Mouse (Mus musculus) layer of hippocampus, adult 8-10 months (tissue): ENCODE results near the gene Unc79. TPM values are rescaled to one million over a fixed set of nuclear protein-coding genes. Genes with fewer than 3 reads are reported as not detected.

Source experiments
- DNase-seq, 2 experiments: peaks; one replicate each; pipeline ENCODE4 v3.0.0; 2022; ENCODE audit warnings: low spot score in 2 of 2
- microRNA-seq, 2 experiments: library from miRNA; unstranded; fragments of <30 nt; microRNA quantifications; one replicate each; pipeline ENCODE4 v1.2.0; 2022
- total RNA-seq, 4 experiments: library from RNA; stranded (reverse); gene quantifications; 2 replicates each; pipeline ENCODE4 v1.2.4; 2022

The Unc79 gene
- total RNA-seq, 4 experiments from 2014 or later = 43.4 to 60.3 (median 54.2) TPM

- DNase-seq = peak; percentile 22 to 24
Observed at GRCm38 (mm10) chr12:103202592-103203544, 254.2 kb downstream of the Unc79 start.

DNA sequence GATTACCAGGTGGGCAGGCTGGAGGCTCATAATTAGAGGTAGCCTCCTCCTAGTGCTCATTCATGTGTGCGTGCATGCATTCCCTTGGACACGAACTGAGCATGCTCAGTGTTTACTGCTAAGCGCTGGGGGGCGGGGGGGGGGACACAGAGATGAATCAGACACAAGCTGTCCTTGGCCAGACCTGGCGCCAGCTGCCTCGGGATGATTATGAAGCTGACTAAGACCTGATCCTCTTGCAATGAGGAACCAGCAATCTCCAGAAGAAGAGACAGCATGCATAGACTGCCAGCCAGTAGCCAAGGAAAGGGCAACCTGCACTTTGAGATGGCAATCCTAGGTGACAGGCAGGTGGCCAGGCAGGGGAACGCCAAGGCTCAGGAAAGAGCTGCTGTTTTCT is 256.9 kb downstream of the Unc79 start:
- DNase-seq = peak; percentile 44 to 48

- no peak for DNase-seq
Observed at GRCm38 (mm10) chr12:103209581-103209980, 260.9 kb downstream of the Unc79 start.

DNA sequence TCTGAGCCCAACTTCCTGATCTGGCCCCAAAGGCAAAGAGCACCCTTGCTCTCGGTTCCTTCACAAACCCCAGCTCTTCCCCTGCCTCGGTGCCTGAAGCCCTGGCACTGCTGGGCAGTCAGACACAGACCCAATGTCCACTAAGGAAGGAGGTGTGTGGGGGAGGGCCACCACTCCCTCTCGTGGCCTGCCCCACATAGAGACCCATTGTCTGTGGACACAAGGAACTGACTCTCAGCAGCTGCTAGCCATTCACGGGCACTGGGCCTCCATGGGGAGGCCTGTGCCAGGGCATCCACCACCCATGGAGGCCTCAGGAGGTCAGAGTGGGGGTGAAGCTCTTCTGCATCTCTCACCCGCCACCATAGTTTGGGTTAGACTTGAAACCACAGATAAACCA is 262.4 kb downstream of the Unc79 start:
- DNase-seq = peak; percentile 47 to 57

DNA sequence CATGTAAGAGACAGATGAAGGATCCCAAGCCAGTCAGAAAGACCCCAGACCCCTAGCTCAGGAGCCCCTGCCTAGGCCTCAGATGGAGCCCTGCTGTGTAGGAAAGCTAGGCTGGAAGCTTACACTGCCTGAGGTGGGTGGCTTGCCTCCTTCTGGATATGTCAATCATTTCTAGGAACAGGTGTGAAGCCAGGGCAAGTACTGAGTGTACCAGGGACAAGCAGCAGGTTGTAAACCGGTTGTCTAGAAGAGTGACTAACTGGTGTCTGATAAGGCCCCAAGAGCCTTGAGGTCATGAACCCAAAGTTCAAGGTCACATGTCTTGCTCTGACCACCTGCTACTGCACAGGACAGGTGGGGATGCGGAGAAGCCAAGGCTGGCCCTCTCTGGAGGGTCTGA is 264.9 kb downstream of the Unc79 start:
- DNase-seq = no peak

GRCm38 (mm10) chr12:103214270-103214669 is 265.6 kb downstream of the Unc79 start:
- DNase-seq = no peak

DNA sequence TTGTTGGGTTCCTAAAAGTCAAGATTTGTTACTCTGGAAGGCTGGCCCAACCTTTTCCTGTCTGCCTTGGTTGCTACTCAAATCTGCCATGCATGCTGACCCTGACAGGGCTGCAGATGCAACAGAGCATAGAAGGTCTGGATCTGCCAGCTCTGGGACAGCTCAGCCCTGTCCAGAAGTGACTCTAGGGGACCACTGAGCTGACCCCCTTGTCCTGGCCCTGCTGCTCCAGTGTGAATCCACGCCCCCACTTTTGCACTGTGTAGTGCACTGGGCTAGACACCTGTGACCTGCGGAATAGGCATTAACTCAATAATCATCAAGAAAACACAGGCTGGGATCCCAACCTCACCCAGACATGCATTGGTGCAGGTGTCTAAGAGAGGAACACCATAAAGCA is 266.1 kb downstream of the Unc79 start:
- DNase-seq = no peak

- no peak for DNase-seq
Observed at GRCm38 (mm10) chr12:103215877-103216610, 267.4 kb downstream of the Unc79 start.

GRCm38 (mm10) chr12:103223671-103224070 is 275.0 kb downstream of the Unc79 start:
- DNase-seq = no peak

- DNase-seq = no peak
Observed at GRCm38 (mm10) chr12:103226121-103226520, 277.5 kb downstream of the Unc79 start.

DNA sequence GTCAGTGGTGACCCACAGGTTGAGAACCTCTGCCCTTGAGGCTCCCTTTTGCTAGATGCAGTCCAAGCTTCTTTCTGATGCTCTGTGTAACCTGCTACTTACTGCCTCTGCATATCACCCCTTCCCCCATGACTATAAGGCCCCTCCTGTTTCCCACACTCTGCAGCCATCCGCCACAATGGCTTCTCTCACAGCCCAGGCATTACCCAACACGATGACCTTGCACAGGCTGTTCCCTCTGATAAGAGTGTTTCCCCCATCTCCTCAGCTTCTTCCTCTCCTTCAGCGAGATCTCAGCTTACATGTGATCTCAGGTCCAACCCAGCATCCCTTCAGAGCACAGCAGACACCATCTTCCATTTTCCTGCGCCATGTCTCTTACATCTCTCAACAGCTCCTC is 280.4 kb downstream of the Unc79 start:
- no peak for DNase-seq

Small RNA genes within 50 kb of the gene (microRNA-seq; reads per million reads assigned to microRNA genes)
- 0 reads per million in 2 experiments for gene Gm44324

Other genes starting within 250 kb of the Unc79 start
- gene Itpk1, start 243.9 kb upstream of the Unc79 start, total RNA-seq = 10 to 100 TPM; 57.5 to 71.0 (median 61.8) TPM
- gene Moap1, start 205.2 kb upstream of the Unc79 start, total RNA-seq = 10 to 100 TPM; 25.7 to 29.4 (median 26.8) TPM
- 1 to 10 TPM; 4.9 to 6.4 (median 5.6) TPM for gene Tmem251, start 205.1 kb upstream of the Unc79 start, total RNA-seq
- gene Gm28051, start 191.1 kb upstream of the Unc79 start, total RNA-seq = not detected
- 10 to 100 TPM; 10.9 to 13.3 (median 12.1) TPM for gene Gon7, start 191.1 kb upstream of the Unc79 start, total RNA-seq
- 10 to 100 TPM; 28.8 to 33.1 (median 31.7) TPM for gene Ubr7, start 190.9 kb upstream of the Unc79 start, total RNA-seq
- gene Gm20604, start 190.2 kb upstream of the Unc79 start, total RNA-seq = 10 to 100 TPM; 12.3 to 15.5 (median 14.9) TPM
- 10 to 100 TPM; 19.1 to 24.3 (median 20.9) TPM for gene Btbd7, start 70.4 kb upstream of the Unc79 start, total RNA-seq
- gene Cox8c, start 49.5 kb upstream of the Unc79 start, total RNA-seq = not detected